Mouse (Mus musculus): ENCODE data around the gene Sirt6. TPM values are rescaled to one million over a fixed set of nuclear protein-coding genes. Genes with fewer than 3 reads are reported as not detected.

Gene Sirt6
- total RNA-seq, 2 experiments from 2014 or later: 3.5 to 4.1 TPM

Other genes starting within 250 kb of the Sirt6 start
- gene Fzr1, start 249.3 kb downstream of the Sirt6 start, total RNA-seq (2021): 10 to 100 TPM; 14.2 to 15.9 TPM
- gene Dohh, start 243.4 kb downstream of the Sirt6 start, total RNA-seq (2021): 10 to 100 TPM; 36.5 to 42.5 TPM
- 1 to 10 TPM in 1 of 2 experiments, under 1 TPM in 1; 0.89 to 1.2 TPM for gene Gm48551, start 243.3 kb downstream of the Sirt6 start, total RNA-seq (2021)
- under 1 TPM; 0.59 to 0.77 TPM for gene Gm48552, start 238.8 kb downstream of the Sirt6 start, total RNA-seq (2021)
- gene Smim24, start 234.7 kb downstream of the Sirt6 start, total RNA-seq (2021): under 1 TPM; 0.37 to 0.38 TPM
- gene Nfic, start 172.2 kb downstream of the Sirt6 start, total RNA-seq (2021): 100 to 1,000 TPM; 219 to 237 TPM
- gene Celf5, start 145.1 kb downstream of the Sirt6 start, total RNA-seq (2021): not detected
- 10 to 100 TPM; 42.1 to 44.9 TPM for gene Ncln, start 131.4 kb downstream of the Sirt6 start, total RNA-seq (2021)
- 1 to 10 TPM in 1 of 2 experiments, under 1 TPM in 1; 0.46 to 1.5 TPM for gene S1pr4, start 127.7 kb downstream of the Sirt6 start, total RNA-seq (2021)
- under 1 TPM in 1 of 2 experiments, not detected in 1; 0.20 TPM for gene Gna15, start 103.6 kb downstream of the Sirt6 start, total RNA-seq (2021)
- gene Gna11, start 82.6 kb downstream of the Sirt6 start, total RNA-seq (2021): 10 to 100 TPM; 23.6 TPM
- gene Aes, start 68.3 kb downstream of the Sirt6 start, total RNA-seq (2021): 100 to 1,000 TPM; 847 to 848 TPM
- gene Tle2, start 53.2 kb downstream of the Sirt6 start, total RNA-seq (2021): 1 to 10 TPM; 4.4 to 4.7 TPM
- gene Tle6, start 26.7 kb downstream of the Sirt6 start, total RNA-seq (2021): 1 to 10 TPM; 4.2 to 4.9 TPM
- 1 to 10 TPM; 2.3 TPM for gene BC025920, start 21.5 kb downstream of the Sirt6 start, total RNA-seq (2021)
- gene Ankrd24, start 743 bp upstream of the Sirt6 start, total RNA-seq (2021): 1 to 10 TPM; 7.0 to 8.7 TPM
- 1 to 10 TPM; 1.2 to 1.6 TPM for gene Gm10778, start 21.3 kb upstream of the Sirt6 start, total RNA-seq (2021)
- gene Zfp433, start 77.0 kb upstream of the Sirt6 start, total RNA-seq (2021): 1 to 10 TPM; 4.4 to 6.0 TPM
- under 1 TPM in 1 of 2 experiments, not detected in 1; 0.38 TPM for gene Gm3055, start 143.4 kb upstream of the Sirt6 start, total RNA-seq (2021)
- 1 to 10 TPM in 1 of 2 experiments, under 1 TPM in 1; 0.52 to 1.1 TPM for gene Gm4767, start 184.4 kb upstream of the Sirt6 start, total RNA-seq (2021)
- gene Gm32687, start 236.1 kb upstream of the Sirt6 start, total RNA-seq (2021): 1 to 10 TPM; 1.1 to 1.9 TPM

Data from gastrocnemius, postnatal 36 days (tissue).